Mouse (Mus musculus) megakaryocyte, embryonic 14.5 days (primary cell): ENCODE data around the gene Sh2d6.

Source experiments
- FLI1 ChIP-seq: IDR thresholded peaks from 2 replicates; pipeline ENCODE4 v1.6.1; 2012; ENCODE audit warnings: low read length, inconsistent platforms, mixed read lengths
- GATA1 ChIP-seq: IDR thresholded peaks from 3 replicates; pipeline ENCODE4 v1.6.1; 2012; ENCODE audit warnings: mixed read lengths, low read length, inconsistent platforms, borderline replicate concordance

GRCm38 (mm10) chr6:72509872-72510435, 11.6 kb downstream of the Sh2d6 start:
- TF ChIP-seq GATA1 (no peak), FLI1 (no peak)
